Mouse (Mus musculus) bone marrow, adult 2 months (tissue): ENCODE measurements around the gene Fgf10.

Experiments used
- CTCF ChIP-seq: fragments of 200-500 bp; IDR thresholded peaks from 2 replicates; pipeline ENCODE4 v1.5.1; 2011; ENCODE audit warnings: low read length, control low read depth; ENCODE audit not compliant: control insufficient read depth, insufficient read depth
- POLR2A ChIP-seq: fragments of 200-500 bp; IDR thresholded peaks from 2 replicates; pipeline ENCODE4 v1.6.1; 2011; ENCODE audit warnings: low read depth, mild to moderate bottlenecking, control low read depth, low read length, borderline replicate concordance; ENCODE audit not compliant: control insufficient read depth

DNA sequence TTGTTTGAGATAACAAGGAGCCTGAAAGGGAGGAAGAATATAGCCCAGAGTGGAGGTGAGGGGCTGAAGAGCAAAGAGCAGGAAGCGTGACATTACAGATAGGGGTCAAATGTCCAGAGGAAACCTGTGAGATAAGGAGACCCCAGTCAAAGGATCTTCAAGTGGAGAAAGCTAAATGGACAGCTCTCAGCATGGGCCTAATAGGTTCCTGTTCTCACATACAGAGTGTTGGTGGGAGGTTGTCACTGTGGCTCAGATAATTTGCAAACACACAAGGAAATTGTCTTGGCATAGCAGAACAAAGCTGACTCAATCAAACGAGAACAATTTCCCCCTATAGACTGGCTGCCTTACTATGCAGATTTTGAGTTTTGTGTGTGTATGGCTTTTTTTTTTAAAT is 89.4 kb downstream of the Fgf10 start:
- TF ChIP-seq CTCF = no peak
- no peak for TF ChIP-seq POLR2A
